Mouse (Mus musculus): Measurements from ENCODE around the gene Abcc12. TPM values are rescaled to one million over a fixed set of nuclear protein-coding genes. Genes with fewer than 3 reads are reported as not detected.

The Abcc12 gene
- polyA plus RNA-seq (2014; fragmentation: Nextera tagmentation; extraction: Ambion mirVana), result not detected in 2 replicates

DNA sequence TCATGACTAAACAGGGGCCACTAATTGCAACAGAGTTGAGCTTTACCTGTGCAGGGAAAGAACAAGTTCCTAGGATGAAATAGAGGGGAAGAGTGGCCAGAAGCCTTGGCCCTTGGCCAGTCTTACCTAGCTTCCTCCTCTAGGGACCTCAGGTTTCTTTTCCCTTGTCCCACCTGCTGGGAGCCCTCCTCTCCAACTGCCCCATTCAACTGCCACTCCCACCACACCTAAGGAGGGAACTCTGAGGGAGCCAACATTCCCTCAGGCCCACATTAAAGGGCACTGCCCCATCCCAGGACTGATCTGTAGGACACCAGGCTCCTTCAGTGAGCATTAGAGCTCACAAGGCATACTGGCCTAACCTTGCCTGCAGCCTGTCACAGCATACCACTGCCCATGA, at the start of gene Abcc12:
TSS of gene Abcc12 (minus strand) at position 229 of the 400 bp plus-strand sequence.
- no peak within 1 kb of the TSS for H3K4me2 ChIP-seq (replicated peaks; ENCODE audit: low read depth, low read length)
- H3K4me1 ChIP-seq (replicated peaks; ENCODE audit: control insufficient read depth, insufficient read depth, low read length), result 0 out of 2 replicates have a peak, but pooled peaks cover 2% of the 10 kb centered on the region
- H3K9me3 ChIP-seq (ENCODE audit: control insufficient read depth, low read length), result no peaks in the 10 kb centered on the region
- H3K27ac ChIP-seq (ENCODE audit: low read depth, low read length), result no peak within 1 kb of the TSS
- no peak within 1 kb of the TSS for H3K4me3 ChIP-seq (ENCODE audit: low read depth, low read length)
- no peaks in the 10 kb centered on the region for H3K36me3 ChIP-seq (ENCODE audit: control insufficient read depth, insufficient read depth, low read length)
- H3K27me3 ChIP-seq (ENCODE audit: control insufficient read depth, insufficient read depth, low read length), result no peaks in the 10 kb centered on the region
- no peak for DNase-seq (ENCODE audit: low spot score)
- H3K9ac ChIP-seq (ENCODE audit: low read depth, low read length), result no peak within 1 kb of the TSS
- no peak for ATAC-seq (ENCODE audit: low FRiP score)

- H3K4me1 ChIP-seq (replicated peaks; ENCODE audit: control insufficient read depth, insufficient read depth, low read length), result no peaks in the 10 kb centered on the region
- ATAC-seq (ENCODE audit: low FRiP score) (no peak), DNase-seq (ENCODE audit: low spot score) (no peak)
- no peak overlapping the region for H3K9ac ChIP-seq (ENCODE audit: low read depth, low read length)
- no peak overlapping the region for H3K27ac ChIP-seq (ENCODE audit: low read depth, low read length)
- H3K36me3 ChIP-seq (ENCODE audit: control insufficient read depth, insufficient read depth, low read length), result no peaks in the 10 kb centered on the region
- no peaks in the 10 kb centered on the region for H3K27me3 ChIP-seq (ENCODE audit: control insufficient read depth, insufficient read depth, low read length)
- H3K9me3 ChIP-seq (ENCODE audit: control insufficient read depth, low read length), result no peaks in the 10 kb centered on the region
- H3K4me3 ChIP-seq (ENCODE audit: low read depth, low read length), result no peak overlapping the region
- WGBS, result 89% methylated on average over 5 of the region's 5 CpGs
- no peak overlapping the region for H3K4me2 ChIP-seq (replicated peaks; ENCODE audit: low read depth, low read length)
Observed at GRCm38 (mm10) chr8:86630212-86630611, 49.7 kb upstream of the Abcc12 start.

DNA sequence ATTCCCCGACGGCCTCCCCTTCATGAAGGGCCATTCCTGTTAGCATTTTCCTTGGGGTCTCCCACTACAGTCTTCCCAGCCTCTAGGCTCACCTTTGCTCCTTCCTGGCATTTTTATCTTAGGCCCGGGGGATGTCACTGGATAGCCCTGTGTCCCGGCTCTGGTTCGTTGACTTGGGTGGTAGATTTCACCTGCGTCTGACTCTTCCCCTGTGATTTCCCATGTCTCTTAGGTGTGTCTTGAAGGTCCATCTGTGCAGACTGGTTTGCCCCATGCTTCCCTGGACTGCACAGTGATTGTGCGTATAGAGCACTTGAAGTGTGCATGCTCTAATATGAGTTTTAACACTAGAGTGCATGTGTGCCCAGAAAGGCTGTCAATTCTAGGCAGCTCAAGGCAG, 44.4 kb upstream of the Abcc12 start:
- H3K4me3 ChIP-seq (ENCODE audit: low read depth, low read length), result peak overlapping the region; percentile 75
- H3K27me3 ChIP-seq (ENCODE audit: control insufficient read depth, insufficient read depth, low read length), result no peaks in the 10 kb centered on the region
- DNase-seq (ENCODE audit: low spot score) (peak; percentile 3), ATAC-seq (ENCODE audit: low FRiP score) (no peak)
- H3K9me3 ChIP-seq (ENCODE audit: control insufficient read depth, low read length), result no peaks in the 10 kb centered on the region
- H3K9ac ChIP-seq (ENCODE audit: low read depth, low read length), result peak overlapping the region; percentile 19; the same call in 1 of the 2 replicates
- H3K36me3 ChIP-seq (ENCODE audit: control insufficient read depth, insufficient read depth, low read length), result no peaks in the 10 kb centered on the region
- peaks cover 4% of the 10 kb centered on the region; the same call in 1 of the 2 replicates for H3K4me1 ChIP-seq (replicated peaks; ENCODE audit: control insufficient read depth, insufficient read depth, low read length)
- no peak overlapping the region for H3K27ac ChIP-seq (ENCODE audit: low read depth, low read length)
- WGBS, result 65% methylated on average over 7 of the region's 7 CpGs
- H3K4me2 ChIP-seq (replicated peaks; ENCODE audit: low read depth, low read length), result peak overlapping the region; percentile 57

GRCm38 (mm10) chr8:86623911-86624731, 43.6 kb upstream of the Abcc12 start, which contains the start of gene Lonp2:
Lonp2 (plus strand) TSS chr8:86624043.
- H3K4me2 ChIP-seq (replicated peaks; ENCODE audit: low read depth, low read length), result peak within 1 kb of the TSS; percentile 57
- no peaks in the 10 kb centered on the region for H3K36me3 ChIP-seq (ENCODE audit: control insufficient read depth, insufficient read depth, low read length)
- peak within 1 kb of the TSS; percentile 75 for H3K4me3 ChIP-seq (ENCODE audit: low read depth, low read length)
- DNase-seq (ENCODE audit: low spot score), result peak; percentile 98
- WGBS, result under 1% methylated on average over 62 of the region's 62 CpGs
- no peaks in the 10 kb centered on the region for H3K9me3 ChIP-seq (ENCODE audit: control insufficient read depth, low read length)
- peaks cover 4% of the 10 kb centered on the region; the same call in 1 of the 2 replicates for H3K4me1 ChIP-seq (replicated peaks; ENCODE audit: control insufficient read depth, insufficient read depth, low read length)
- ATAC-seq (ENCODE audit: low FRiP score), result peak; percentile 99
- no peaks in the 10 kb centered on the region for H3K27me3 ChIP-seq (ENCODE audit: control insufficient read depth, insufficient read depth, low read length)
- H3K9ac ChIP-seq (ENCODE audit: low read depth, low read length), result peak within 1 kb of the TSS; percentile 68
- peak within 1 kb of the TSS; percentile 67 for H3K27ac ChIP-seq (ENCODE audit: low read depth, low read length)

GRCm38 (mm10) chr8:86623551-86623910, 43.0 kb upstream of the Abcc12 start:
- Histone ChIP-seq H3K27ac (ENCODE audit: low read depth, low read length) (peak overlapping the region; percentile 67), H3K4me1 (replicated peaks; ENCODE audit: control insufficient read depth, insufficient read depth, low read length) (peaks cover 4% of the 10 kb centered on the region; the same call in 1 of the 2 replicates), H3K9ac (ENCODE audit: low read depth, low read length) (peak overlapping the region; percentile 68), H3K27me3 (ENCODE audit: control insufficient read depth, insufficient read depth, low read length) (no peaks in the 10 kb centered on the region), H3K9me3 (ENCODE audit: control insufficient read depth, low read length) (no peaks in the 10 kb centered on the region), H3K4me2 (replicated peaks; ENCODE audit: low read depth, low read length) (peak overlapping the region; percentile 57), H3K36me3 (ENCODE audit: control insufficient read depth, insufficient read depth, low read length) (no peaks in the 10 kb centered on the region), H3K4me3 (ENCODE audit: low read depth, low read length) (peak overlapping the region; percentile 75)
- ATAC-seq (ENCODE audit: low FRiP score), result no peak
- no peak for DNase-seq (ENCODE audit: low spot score)
- 5% methylated on average over 7 of the region's 14 CpGs for WGBS

DNA sequence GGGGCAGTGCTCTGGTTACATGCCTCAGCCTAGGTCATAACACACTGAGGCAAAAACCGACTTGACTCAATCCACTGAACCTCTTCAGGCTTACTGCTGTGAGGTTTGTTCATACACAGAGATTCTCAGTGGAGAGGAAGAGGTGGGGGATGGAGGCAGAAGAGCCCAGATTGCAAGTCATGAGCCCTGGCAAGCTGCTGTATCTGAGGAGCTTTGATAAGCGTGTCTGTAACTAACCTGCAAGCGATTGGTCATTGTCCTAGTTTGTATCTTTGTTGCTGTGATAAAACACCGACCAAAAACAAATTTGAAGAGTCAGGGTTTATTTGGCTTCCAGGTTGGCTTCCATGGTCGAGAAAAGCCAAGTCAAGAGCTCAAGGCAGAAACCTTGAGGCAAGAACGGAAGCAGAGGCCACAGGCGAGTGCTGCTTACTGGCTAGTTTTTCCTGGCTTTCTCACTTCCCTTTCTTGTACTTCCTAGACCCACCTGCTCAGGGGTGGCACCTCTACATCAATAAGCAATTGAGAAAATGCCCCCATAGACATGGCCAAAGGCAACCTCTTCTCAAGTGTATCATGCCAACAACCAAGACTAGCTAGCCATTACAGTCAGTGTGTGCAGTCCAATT, 37.4 kb upstream of the Abcc12 start:
- Histone ChIP-seq H3K4me1 (replicated peaks; ENCODE audit: control insufficient read depth, insufficient read depth, low read length) (no peaks in the 10 kb centered on the region), H3K9ac (ENCODE audit: low read depth, low read length) (no peak overlapping the region), H3K27ac (ENCODE audit: low read depth, low read length) (no peak overlapping the region), H3K9me3 (ENCODE audit: control insufficient read depth, low read length) (no peaks in the 10 kb centered on the region), H3K36me3 (ENCODE audit: control insufficient read depth, insufficient read depth, low read length) (no peaks in the 10 kb centered on the region), H3K4me3 (ENCODE audit: low read depth, low read length) (no peak overlapping the region), H3K27me3 (ENCODE audit: control insufficient read depth, insufficient read depth, low read length) (no peaks in the 10 kb centered on the region), H3K4me2 (replicated peaks; ENCODE audit: low read depth, low read length) (no peak overlapping the region)
- WGBS, result 79% methylated on average over 7 of the region's 7 CpGs
- ATAC-seq (ENCODE audit: low FRiP score) (no peak), DNase-seq (ENCODE audit: low spot score) (no peak)

DNA sequence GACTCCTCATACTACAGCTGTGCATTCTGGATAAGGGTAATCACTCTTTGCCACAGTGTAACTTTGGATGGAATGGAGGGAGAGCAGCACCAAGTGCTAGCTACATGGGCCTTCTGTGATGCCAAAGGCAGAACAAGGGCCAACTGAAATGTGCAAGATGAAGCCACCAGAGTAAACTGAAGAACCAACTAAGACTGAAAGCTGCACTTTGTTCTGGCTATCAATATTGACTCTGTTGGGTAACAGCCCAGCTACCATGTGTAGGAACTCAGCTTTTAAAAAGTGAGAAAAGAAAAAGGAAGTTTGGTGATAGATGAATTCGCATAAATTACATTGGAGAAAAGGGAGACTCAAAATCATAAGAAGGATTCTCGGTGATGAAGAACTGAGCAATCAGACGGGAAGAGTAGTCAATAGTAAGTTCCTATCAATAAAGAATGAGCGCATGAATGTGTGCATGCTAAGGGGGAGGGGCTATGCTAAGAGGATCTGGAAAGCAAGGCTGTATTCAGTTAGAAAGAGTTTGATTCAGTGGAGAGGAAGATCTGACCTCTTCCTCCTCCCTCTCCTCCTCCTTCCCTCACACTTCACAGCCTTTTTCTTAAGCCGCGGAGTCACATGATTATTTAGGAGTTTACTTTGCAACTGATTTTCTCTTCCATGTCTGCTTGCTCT, 34.7 kb upstream of the Abcc12 start:
- DNase-seq (ENCODE audit: low spot score), result no peak
- Histone ChIP-seq H3K27ac (ENCODE audit: low read depth, low read length) (no peak overlapping the region), H3K4me1 (replicated peaks; ENCODE audit: control insufficient read depth, insufficient read depth, low read length) (no peaks in the 10 kb centered on the region), H3K9ac (ENCODE audit: low read depth, low read length) (no peak overlapping the region), H3K36me3 (ENCODE audit: control insufficient read depth, insufficient read depth, low read length) (no peaks in the 10 kb centered on the region), H3K27me3 (ENCODE audit: control insufficient read depth, insufficient read depth, low read length) (no peaks in the 10 kb centered on the region), H3K4me2 (replicated peaks; ENCODE audit: low read depth, low read length) (no peak overlapping the region), H3K9me3 (ENCODE audit: control insufficient read depth, low read length) (no peaks in the 10 kb centered on the region), H3K4me3 (ENCODE audit: low read depth, low read length) (no peak overlapping the region)
- ATAC-seq (ENCODE audit: low FRiP score), result no peak
- WGBS, result 86% methylated on average over 6 of the region's 6 CpGs

DNA sequence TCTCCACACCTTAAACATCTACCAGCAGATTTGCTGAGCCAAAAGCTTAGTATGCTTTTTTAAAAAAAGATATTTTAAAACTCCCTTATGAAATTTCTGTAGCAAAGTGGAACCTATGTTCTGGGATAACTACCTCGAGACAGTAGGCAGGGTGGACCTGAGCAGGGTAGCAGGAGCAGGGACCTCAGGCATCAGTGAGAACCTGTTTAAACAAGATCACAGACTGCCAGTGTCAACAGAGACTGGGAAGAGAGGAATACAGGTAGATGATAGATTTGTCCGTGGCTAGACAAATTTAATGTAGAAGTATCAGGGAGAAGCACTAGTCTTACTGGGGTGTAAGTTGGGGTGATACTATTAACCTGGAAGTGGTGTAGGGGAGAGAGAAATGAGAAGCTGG, 33.3 kb upstream of the Abcc12 start:
- WGBS, result 78% methylated on average over 2 of the region's 2 CpGs
- no peak overlapping the region for H3K4me2 ChIP-seq (replicated peaks; ENCODE audit: low read depth, low read length)
- H3K27me3 ChIP-seq (ENCODE audit: control insufficient read depth, insufficient read depth, low read length), result no peaks in the 10 kb centered on the region
- DNase-seq (ENCODE audit: low spot score) (no peak), ATAC-seq (ENCODE audit: low FRiP score) (no peak)
- H3K9me3 ChIP-seq (ENCODE audit: control insufficient read depth, low read length), result no peaks in the 10 kb centered on the region
- H3K36me3 ChIP-seq (ENCODE audit: control insufficient read depth, insufficient read depth, low read length), result no peaks in the 10 kb centered on the region
- H3K4me1 ChIP-seq (replicated peaks; ENCODE audit: control insufficient read depth, insufficient read depth, low read length), result no peaks in the 10 kb centered on the region
- H3K4me3 ChIP-seq (ENCODE audit: low read depth, low read length), result no peak overlapping the region
- H3K9ac ChIP-seq (ENCODE audit: low read depth, low read length), result no peak overlapping the region
- H3K27ac ChIP-seq (ENCODE audit: low read depth, low read length), result no peak overlapping the region

Data from hindbrain, embryonic 11.5 days (tissue).